Mouse (Mus musculus) central nervous system, embryonic 18 days (tissue): ENCODE measurements around the gene Pltp. TPM values are rescaled to one million over a fixed set of nuclear protein-coding genes. Genes with fewer than 3 reads are reported as not detected.

ENCODE experiments used
- polyA plus RNA-seq: library from polyadenylated mRNA; depleted of rRNA; stranded (reverse); fragments of >200 nt; gene quantifications from 2 replicates; pipeline ENCODE4 v1.2.3, GENCODE M21; 2012; rRNA removed

Gene Pltp
- polyA plus RNA-seq = 45.2 and 48.1 TPM in 2 replicates

DNA sequence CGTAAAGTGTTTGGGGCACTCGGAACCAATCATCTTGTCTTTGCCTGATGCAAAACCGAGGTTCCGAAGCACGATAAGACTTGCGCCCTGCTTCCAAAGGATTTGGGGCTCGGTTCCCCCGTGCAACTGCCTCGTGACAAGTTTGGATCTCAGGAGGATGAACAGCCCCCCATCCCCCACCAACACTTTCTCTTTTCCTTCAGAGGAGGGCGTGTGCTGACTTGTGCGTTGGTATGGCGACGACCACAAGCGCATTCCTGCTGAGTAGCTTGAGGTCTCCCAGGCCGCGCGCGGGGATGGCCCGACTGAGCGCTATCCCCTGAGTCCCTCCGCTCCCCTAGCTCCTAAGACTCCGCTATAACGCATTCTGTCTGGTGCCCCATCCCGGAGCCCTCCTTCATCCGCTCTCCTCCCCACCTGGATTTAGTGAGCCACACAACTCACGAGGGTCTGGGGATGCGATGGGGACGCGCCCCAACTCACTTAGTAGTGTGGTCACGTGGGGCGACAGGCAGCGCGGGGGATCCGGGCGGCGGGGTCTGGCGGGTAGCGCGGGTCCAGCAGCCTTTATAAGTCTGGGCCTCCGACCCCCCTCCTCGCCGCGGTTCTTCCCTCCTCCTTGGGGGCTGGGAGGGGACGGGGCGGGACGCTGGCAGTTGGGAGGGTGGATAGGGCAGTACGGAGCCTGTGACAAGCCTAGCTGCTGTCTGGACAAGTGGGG is at the start of gene Pltp:
Gene Pltp, minus strand, starts transcription at position 611 of the 721 bp plus-strand sequence.

DNA sequence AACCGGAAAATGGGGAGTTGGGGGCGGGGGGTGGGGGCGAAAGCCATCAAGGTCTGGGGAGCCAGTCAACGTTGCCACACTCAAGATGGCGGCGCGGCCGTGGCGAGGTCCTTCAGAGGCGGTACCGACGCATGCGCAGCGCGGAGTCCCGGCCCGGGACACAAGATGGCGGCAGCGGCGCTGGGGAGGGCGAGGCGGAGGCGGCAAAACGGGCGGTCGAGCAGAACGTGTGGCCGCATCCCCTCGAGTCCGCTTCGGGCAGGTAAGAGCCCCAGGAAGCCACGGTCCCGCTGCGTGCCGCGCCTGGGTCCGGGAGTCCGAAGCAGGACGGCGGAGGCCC is 21.7 kb upstream of the Pltp start, which contains the start of gene Pcif1:
Gene Pcif1, plus strand, starts transcription at position 77 of the 340 bp plus-strand sequence.

DNA sequence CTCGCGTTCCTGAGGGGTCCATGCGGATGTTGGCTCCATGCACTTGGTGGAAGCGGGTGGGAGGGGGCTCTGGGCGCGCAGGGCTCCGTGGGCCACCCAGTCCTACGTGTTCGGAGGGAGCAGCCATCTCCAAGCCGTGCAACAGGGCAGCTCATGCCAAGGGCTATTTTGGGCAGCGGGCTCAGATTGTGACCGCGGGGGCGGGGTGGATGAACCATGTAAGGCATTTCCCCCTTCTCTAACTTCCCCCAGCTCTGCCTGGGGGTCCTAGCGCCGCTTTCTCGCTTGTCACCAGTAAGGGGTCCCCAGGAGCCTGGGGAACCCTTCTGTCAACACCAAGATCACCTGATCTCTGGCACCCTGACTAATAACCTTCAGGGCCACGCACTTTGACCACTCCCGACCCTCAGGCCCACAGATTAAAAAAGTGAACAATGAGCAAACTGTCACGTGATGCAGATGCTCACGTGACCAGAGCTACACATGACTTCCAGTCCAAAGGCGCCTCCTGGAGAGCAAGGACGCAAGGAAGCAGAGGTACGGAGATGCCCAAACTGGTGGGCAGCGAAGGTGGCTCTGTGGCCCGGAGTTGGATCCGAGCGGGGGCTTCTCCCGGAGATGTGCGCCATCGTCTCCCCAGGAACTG is 24.1 kb downstream of the Pltp start, which contains the start of gene Neurl2:
Gene Neurl2, minus strand, starts transcription at position 143 of the 646 bp plus-strand sequence.

DNA sequence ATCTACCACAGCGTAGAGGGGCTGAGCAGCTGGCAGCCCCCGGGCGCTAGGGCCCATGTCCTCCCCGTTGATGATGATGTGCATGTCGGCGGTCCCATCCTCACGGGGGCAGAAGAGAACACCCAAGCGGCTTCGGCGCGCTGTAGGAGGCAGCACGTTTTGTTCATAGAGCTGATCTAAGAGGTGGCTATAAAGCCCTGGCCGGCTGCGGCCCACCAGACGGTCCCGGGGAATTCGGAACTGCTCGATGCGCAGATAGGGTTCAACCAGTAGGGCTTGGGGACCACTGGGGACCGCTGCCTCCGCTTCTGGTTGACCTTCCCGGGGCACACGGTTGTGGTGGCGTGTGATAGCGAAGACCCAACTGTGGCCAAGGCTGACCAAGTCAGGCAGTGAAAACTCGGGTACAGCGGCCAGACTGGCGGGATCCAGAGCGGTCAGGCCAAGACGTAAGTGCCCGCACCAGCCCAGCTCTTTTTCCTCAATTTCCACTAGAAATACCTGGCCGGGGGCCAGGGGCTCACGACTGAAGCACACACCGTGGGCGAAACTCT is 24.7 kb downstream of the Pltp start, which contains the start of gene Ctsa:
Gene Ctsa, plus strand, starts transcription at position 126 of the 554 bp plus-strand sequence.

DNA sequence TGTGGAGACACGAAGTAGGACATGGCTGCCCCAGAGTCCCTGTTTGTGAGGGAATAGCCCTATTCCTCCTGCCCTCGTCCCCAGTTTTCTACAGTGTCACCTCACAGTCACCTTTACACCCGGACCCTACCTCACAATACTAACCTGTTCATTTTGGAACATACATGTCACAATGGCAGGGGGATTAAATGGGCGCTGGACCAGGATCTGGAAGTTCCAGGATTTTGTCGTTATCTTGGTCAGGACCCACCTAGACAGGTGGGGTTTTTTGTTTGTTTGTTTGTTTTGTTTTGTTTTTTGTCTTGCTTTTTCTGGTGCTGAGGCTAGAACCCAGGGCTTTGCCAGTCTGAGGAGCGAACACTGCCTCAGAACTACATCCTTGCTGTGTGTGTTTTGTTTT is 29.1 kb downstream of the Pltp start, which contains the start of gene Spata25:
Gene Spata25, minus strand, starts transcription at position 101 of the 400 bp plus-strand sequence.

DNA sequence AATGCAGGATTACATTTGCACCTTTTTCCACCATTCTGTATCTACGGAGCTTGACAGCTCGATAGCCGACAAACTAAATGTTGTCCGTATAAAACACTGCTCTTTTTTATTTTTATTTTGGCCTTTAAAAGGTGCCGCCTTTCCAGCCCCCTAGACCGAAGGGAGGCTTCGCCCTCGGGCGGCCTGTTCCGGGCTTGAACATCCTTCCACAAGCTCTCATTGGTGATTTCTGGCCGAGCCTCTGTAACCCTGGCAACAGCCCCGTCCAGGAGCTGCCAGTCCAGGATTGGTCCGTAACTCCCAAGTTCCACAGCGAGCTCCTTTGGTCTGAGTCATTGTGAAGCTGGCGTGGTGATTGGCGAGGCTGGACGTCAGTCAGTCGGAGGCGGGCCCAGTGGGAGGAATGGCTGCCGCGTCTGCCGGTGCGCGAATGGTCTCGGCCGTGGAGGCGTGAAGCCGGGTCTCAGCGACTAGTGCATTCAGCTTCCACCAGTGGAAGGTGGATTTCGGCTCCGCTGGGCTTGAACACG is 34.8 kb downstream of the Pltp start, which contains the start of gene Zswim1:
Gene Zswim1, plus strand, starts transcription at position 51 of the 530 bp plus-strand sequence.

DNA sequence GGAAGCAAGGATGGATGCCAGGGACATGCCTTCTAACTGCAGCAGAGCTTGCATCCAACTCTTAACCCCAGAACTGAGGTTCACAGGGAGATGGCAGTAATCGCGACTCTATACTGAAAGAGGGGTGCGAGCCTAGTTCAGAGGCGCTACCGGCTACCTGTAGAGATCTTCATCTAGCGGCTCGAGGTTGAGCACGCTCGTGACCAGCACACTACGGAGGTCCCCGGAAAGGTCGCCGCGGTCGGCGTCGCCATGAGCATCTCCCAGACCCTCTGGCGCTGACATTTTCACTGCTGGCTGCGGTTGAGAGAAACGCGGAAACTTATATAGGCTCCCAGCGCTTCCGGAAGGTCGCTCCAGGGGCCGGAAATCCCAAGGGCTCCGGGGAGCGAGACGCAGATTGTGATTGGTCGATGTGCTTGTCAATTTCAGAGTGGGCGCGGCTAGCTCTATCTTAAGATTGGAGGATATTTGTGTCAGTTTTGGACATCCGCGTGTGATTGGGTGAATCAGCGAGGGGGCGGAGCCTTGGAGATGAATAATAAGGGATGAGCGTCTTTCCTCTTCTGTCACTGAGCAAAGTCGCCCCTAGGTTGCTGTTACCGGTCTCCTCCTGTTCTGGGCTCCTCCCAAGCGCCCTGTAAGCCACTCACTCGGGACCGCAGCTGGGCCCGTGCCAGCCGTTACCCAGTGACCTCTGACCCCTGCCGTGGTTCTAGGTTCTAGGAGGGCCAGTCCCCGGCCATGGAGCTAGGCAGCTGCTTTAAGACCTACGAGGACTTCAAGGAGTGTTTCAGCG is 52.8 kb downstream of the Pltp start, which contains the start of the genes Acot8 and Zswim3:
Gene Acot8, minus strand, starts transcription at position 350 of the 799 bp plus-strand sequence.
Gene Zswim3, plus strand, starts transcription at position 566 of the 799 bp plus-strand sequence.

Other genes starting within 250 kb of the Pltp start
- not detected in 2 replicates for gene Wfdc6b, start 244.2 kb downstream of the Pltp start, polyA plus RNA-seq
- gene Wfdc8, start 244.1 kb downstream of the Pltp start, polyA plus RNA-seq = not detected in 2 replicates
- gene Wfdc16, start 218.9 kb downstream of the Pltp start, polyA plus RNA-seq = not detected in 2 replicates
- gene Wfdc10, start 201.7 kb downstream of the Pltp start, polyA plus RNA-seq = 0.21 TPM in 1 of 2 replicates, not detected in the other
- not detected in 2 replicates for gene Wfdc9, start 201.1 kb downstream of the Pltp start, polyA plus RNA-seq
- gene Wfdc11, start 183.6 kb downstream of the Pltp start, polyA plus RNA-seq = not detected in 2 replicates
- gene Wfdc13, start 172.6 kb downstream of the Pltp start, polyA plus RNA-seq = not detected in 2 replicates
- not detected in 2 replicates for gene Spint4, start 159.2 kb downstream of the Pltp start, polyA plus RNA-seq
- gene Spint5, start 142.4 kb downstream of the Pltp start, polyA plus RNA-seq = not detected in 2 replicates
- gene Wfdc3, start 111.8 kb downstream of the Pltp start, polyA plus RNA-seq = 1.0 and 1.3 TPM in 2 replicates
- 51.1 and 51.2 TPM in 2 replicates for gene Dnttip1, start 111.7 kb downstream of the Pltp start, polyA plus RNA-seq
- gene Ube2c, start 87.8 kb downstream of the Pltp start, polyA plus RNA-seq = 38.6 and 43.3 TPM in 2 replicates
- 1.3 and 106 TPM in 2 replicates for gene Tnnc2, start 77.7 kb downstream of the Pltp start, polyA plus RNA-seq
- gene Snx21, start 71.9 kb downstream of the Pltp start, polyA plus RNA-seq = 47.2 TPM in 2 replicates
- gene Acot8, start 52.8 kb downstream of the Pltp start, polyA plus RNA-seq = 28.9 and 30.7 TPM in 2 replicates
- gene Zswim3, start 52.6 kb downstream of the Pltp start, polyA plus RNA-seq = 9.1 and 9.4 TPM in 2 replicates
- gene Zswim1, start 35.0 kb downstream of the Pltp start, polyA plus RNA-seq = 8.7 and 11.1 TPM in 2 replicates
- 0.12 TPM in 1 of 2 replicates, not detected in the other for gene Spata25, start 29.2 kb downstream of the Pltp start, polyA plus RNA-seq
- gene Ctsa, start 24.8 kb downstream of the Pltp start, polyA plus RNA-seq = 116 TPM in 2 replicates
- gene Neurl2, start 24.3 kb downstream of the Pltp start, polyA plus RNA-seq = 5.8 and 5.9 TPM in 2 replicates
- 46.2 and 47.4 TPM in 2 replicates for gene Pcif1, start 21.6 kb upstream of the Pltp start, polyA plus RNA-seq
- gene Zfp335, start 54.0 kb upstream of the Pltp start, polyA plus RNA-seq = 35.8 and 40.0 TPM in 2 replicates
- gene Mmp9, start 83.1 kb upstream of the Pltp start, polyA plus RNA-seq = 8.3 and 18.9 TPM in 2 replicates
- gene Slc12a5, start 103.1 kb upstream of the Pltp start, polyA plus RNA-seq = 145 and 147 TPM in 2 replicates
- 122 and 127 TPM in 2 replicates for gene Ncoa5, start 177.2 kb upstream of the Pltp start, polyA plus RNA-seq
- 4.4 and 5.0 TPM in 2 replicates for gene Cd40, start 197.9 kb upstream of the Pltp start, polyA plus RNA-seq
- not detected in 2 replicates for gene 1700025C18Rik, start 233.0 kb upstream of the Pltp start, polyA plus RNA-seq